ENCODE assay signal across 26 mouse cellular contexts in the genomic region with DNA sequence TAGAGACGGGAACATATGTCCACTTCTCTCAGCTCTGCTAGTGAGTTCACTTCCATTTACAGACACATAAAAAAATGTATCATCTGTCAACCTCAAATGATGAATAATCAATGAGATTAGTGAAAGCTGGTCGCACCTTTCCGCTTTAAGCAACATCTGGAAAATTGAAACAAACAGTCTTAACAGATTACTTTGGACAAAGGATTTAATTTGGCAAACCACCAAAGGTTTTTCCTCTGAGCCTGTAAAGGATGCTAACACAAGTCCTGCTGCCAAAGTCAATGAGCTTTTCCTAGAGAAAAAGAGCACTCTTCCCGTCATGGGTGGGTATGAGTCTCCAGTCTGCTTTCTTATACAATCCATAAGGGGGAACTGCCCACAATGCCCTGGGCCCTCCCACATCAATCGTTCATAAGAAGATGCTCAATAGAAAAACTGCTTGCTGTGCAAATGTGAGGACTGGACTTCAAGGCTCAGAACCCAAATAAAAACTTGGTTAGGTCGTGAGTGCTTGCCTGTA. TPM values are rescaled to one million over a fixed set of nuclear protein-coding genes. Genes with fewer than 3 reads are reported as not detected.
A peak's percentile ranks its signal among the peaks of the same experiment; 100 is the strongest.
DNase-seq lines count a peak whose midpoint lies in the region; ATAC-seq and TF ChIP-seq lines count a peak whose summit lies in the region.
"Had no signal": no experiment of that assay in that cellular context is flagged by ENCODE, and none has a peak within 500 bp of the region (broad histone marks: within the 10 kb centered on the region; RNA-seq: fewer than 3 reads in every experiment).

No protein-coding gene starts in this region.

- peak; percentile 31 to 60 for DNase-seq in heart, adult 18-20 months
- no peak for DNase-seq in heart, postnatal 25 days (ENCODE audit: low spot score)
- DNase-seq in hindbrain, postnatal 0 days (ENCODE audit: low spot score) = peak; percentile 15
- DNase-seq in midbrain, postnatal 0 days (ENCODE audit: low spot score) = peak; percentile 30
- DNase-seq in spleen, adult 18-20 months = no peak
- DNase-seq: adrenal gland, adult 2 months; adrenal gland, postnatal 36 days; B cell, adult 2 months; cerebellum, adult 8-10 months; cerebellum, postnatal 25 days; gastrocnemius, postnatal 10 days; kidney, adult 8-10 months; kidney, postnatal 4 days; lung, postnatal 10 days; thymus, postnatal 4 days had no signal

- H3K9ac ChIP-seq in hindbrain, postnatal 0 days (replicated peaks; ENCODE audit: low read length) = no peak overlapping the region
- no peak overlapping the region for H3K9ac ChIP-seq in hindbrain, embryonic 13.5 days
- no peak overlapping the region for H3K9ac ChIP-seq in midbrain, postnatal 0 days (replicated peaks; ENCODE audit: low read length, poor library complexity, severe bottlenecking)
- H3K9ac ChIP-seq in midbrain, embryonic 13.5 days (replicated peaks) = no peak overlapping the region
- H3K9ac ChIP-seq: embryonic facial prominence, embryonic 15.5 days; limb, embryonic 13.5 days had no signal

- H3K27me3 ChIP-seq in hindbrain, postnatal 0 days (ENCODE audit: insufficient read depth, low read length) = no peaks in the 10 kb centered on the region
- no peaks in the 10 kb centered on the region for H3K27me3 ChIP-seq in hindbrain, embryonic 13.5 days
- no peaks in the 10 kb centered on the region for H3K27me3 ChIP-seq in midbrain, postnatal 0 days (ENCODE audit: insufficient read depth, low read length)
- H3K27me3 ChIP-seq in midbrain, embryonic 13.5 days = no peaks in the 10 kb centered on the region
- H3K27me3 ChIP-seq: embryonic facial prominence, embryonic 15.5 days; limb, embryonic 13.5 days had no signal

- ATAC-seq in hindbrain, postnatal 0 days = no peak
- ATAC-seq in hindbrain, embryonic 13.5 days (ENCODE audit: low FRiP score) = no peak
- ATAC-seq in midbrain, postnatal 0 days (ENCODE audit: low FRiP score) = no peak
- no peak for ATAC-seq in midbrain, embryonic 13.5 days
- ATAC-seq: activated CD4-positive, CD25-positive, alpha-beta regulatory T cell, adult 4 months; intestine, embryonic 16.5 days had no signal

- intact Hi-C loops in heart, postnatal 25 days (cut with DNase I) = no loop called here

- TF ChIP-seq CTCF in hindbrain, postnatal 0 days (IDR thresholded peaks at IDR 0.05; ENCODE audit: low read depth) = no peak
- TF ChIP-seq CTCF in midbrain, postnatal 0 days (IDR thresholded peaks at IDR 0.05) = no peak

- H3K27ac ChIP-seq in hindbrain, postnatal 0 days = no peak overlapping the region
- H3K27ac ChIP-seq in hindbrain, embryonic 13.5 days = no peak overlapping the region
- H3K27ac ChIP-seq in midbrain, postnatal 0 days (ENCODE audit: low read depth, low read length) = no peak overlapping the region
- H3K27ac ChIP-seq in midbrain, embryonic 13.5 days = no peak overlapping the region; the same call in 1 of the 2 replicates
- H3K27ac ChIP-seq: embryonic facial prominence, embryonic 10.5 days; embryonic facial prominence, embryonic 15.5 days; kidney, postnatal 0 days; limb, embryonic 13.5 days had no signal

- no peak overlapping the region for H3K4me3 ChIP-seq in hindbrain, postnatal 0 days (ENCODE audit: low read length)
- no peak overlapping the region for H3K4me3 ChIP-seq in hindbrain, embryonic 13.5 days
- H3K4me3 ChIP-seq in midbrain, postnatal 0 days (ENCODE audit: low read depth, low read length) = no peak overlapping the region
- no peak overlapping the region for H3K4me3 ChIP-seq in midbrain, embryonic 13.5 days (replicated peaks)
- H3K4me3 ChIP-seq: embryonic facial prominence, embryonic 10.5 days; embryonic facial prominence, embryonic 15.5 days; limb, embryonic 13.5 days had no signal

- 0 out of 2 replicates have a peak, but pooled peaks cover 11% of the 10 kb centered on the region for H3K4me1 ChIP-seq in hindbrain, postnatal 0 days (ENCODE audit: insufficient read depth, low read length)
- peaks cover 29% of the 10 kb centered on the region for H3K4me1 ChIP-seq in hindbrain, embryonic 13.5 days (replicated peaks)
- H3K4me1 ChIP-seq in midbrain, postnatal 0 days (ENCODE audit: insufficient read depth, low read length) = no peaks in the 10 kb centered on the region
- peaks cover 38% of the 10 kb centered on the region for H3K4me1 ChIP-seq in midbrain, embryonic 13.5 days (replicated peaks)

- H3K9me3 ChIP-seq in hindbrain, postnatal 0 days (ENCODE audit: low read length) = no peaks in the 10 kb centered on the region
- no peaks in the 10 kb centered on the region for H3K9me3 ChIP-seq in hindbrain, embryonic 13.5 days
- no peaks in the 10 kb centered on the region for H3K9me3 ChIP-seq in midbrain, postnatal 0 days (ENCODE audit: low read length)
- H3K9me3 ChIP-seq in midbrain, embryonic 13.5 days = no peaks in the 10 kb centered on the region
- H3K9me3 ChIP-seq: embryonic facial prominence, embryonic 10.5 days; embryonic facial prominence, embryonic 15.5 days; limb, embryonic 13.5 days had no signal

- no peaks in the 10 kb centered on the region for H3K36me3 ChIP-seq in hindbrain, postnatal 0 days (ENCODE audit: insufficient read depth, low read length)
- no peaks in the 10 kb centered on the region for H3K36me3 ChIP-seq in hindbrain, embryonic 13.5 days
- H3K36me3 ChIP-seq in midbrain, postnatal 0 days (ENCODE audit: insufficient read depth, low read length) = no peaks in the 10 kb centered on the region
- no peaks in the 10 kb centered on the region for H3K36me3 ChIP-seq in midbrain, embryonic 13.5 days
- H3K36me3 ChIP-seq: embryonic facial prominence, embryonic 10.5 days; embryonic facial prominence, embryonic 15.5 days; limb, embryonic 13.5 days had no signal

- H3K4me2 ChIP-seq in hindbrain, postnatal 0 days (ENCODE audit: low read depth, low read length) = no peak overlapping the region
- no peak overlapping the region for H3K4me2 ChIP-seq in hindbrain, embryonic 13.5 days
- H3K4me2 ChIP-seq in midbrain, postnatal 0 days (ENCODE audit: low read depth, low read length, poor library complexity, severe bottlenecking) = no peak overlapping the region
- H3K4me2 ChIP-seq in midbrain, embryonic 13.5 days (replicated peaks) = no peak overlapping the region
- H3K4me2 ChIP-seq: embryonic facial prominence, embryonic 15.5 days; limb, embryonic 13.5 days; liver, embryonic 11.5 days; midbrain, embryonic 11.5 days had no signal

- WGBS in hindbrain, postnatal 0 days = 42% methylated on average over 6 of the region's 6 CpGs
- WGBS in hindbrain, embryonic 13.5 days = 52% methylated on average over 6 of the region's 6 CpGs
- 40% methylated on average over 6 of the region's 6 CpGs for WGBS in midbrain, postnatal 0 days
- WGBS in midbrain, embryonic 13.5 days = 47% methylated on average over 6 of the region's 6 CpGs

RNA-seq across cellular contexts. Expression of gene Lrrc9, which starts 2.6 kb away (rescaled TPM):
- total RNA-seq in heart, adult 18-20 months (2021) = under 1 TPM; 0.08 to 0.47 TPM
- under 1 TPM; 0.05 to 0.17 TPM for total RNA-seq in heart, postnatal 25 days (2021)
- total RNA-seq in hindbrain, postnatal 0 days (2014; rRNA removed) = 3.1 and 3.7 TPM in 2 replicates
- 2.9 and 3.8 TPM in 2 replicates for polyA plus RNA-seq in hindbrain, postnatal 0 days (2015; fragmentation: Nextera tagmentation; extraction: Ambion mirVana)
- 3.6 and 4.1 TPM in 2 replicates for polyA plus RNA-seq in hindbrain, embryonic 13.5 days (2015; fragmentation: Nextera tagmentation; extraction: Ambion mirVana)
- 3.3 and 6.3 TPM in 2 replicates for total RNA-seq in midbrain, postnatal 0 days (2014; rRNA removed)
- polyA plus RNA-seq in midbrain, postnatal 0 days (2015; fragmentation: Nextera tagmentation; extraction: Ambion mirVana) = 3.1 and 3.2 TPM in 2 replicates
- 3.2 and 4.2 TPM in 2 replicates for polyA plus RNA-seq in midbrain, embryonic 13.5 days (2015; fragmentation: Nextera tagmentation; extraction: Ambion mirVana)
- total RNA-seq: neutrophil, adult 5-6 weeks had no signal
- polyA plus RNA-seq: activated CD4-positive, CD25-positive, alpha-beta regulatory T cell, adult 4 months had no signal

RNA-seq across cellular contexts. Expression of gene Rtn1, which starts 30.2 kb away (rescaled TPM):
- 1 to 10 TPM; 2.8 to 4.6 TPM for total RNA-seq in heart, adult 18-20 months (2021)
- 1 to 10 TPM; 3.1 to 5.3 TPM for total RNA-seq in heart, postnatal 25 days (2021)
- total RNA-seq in hindbrain, postnatal 0 days (2014; rRNA removed) = 1,721 and 1,894 TPM in 2 replicates
- 3,263 and 3,445 TPM in 2 replicates for polyA plus RNA-seq in hindbrain, postnatal 0 days (2015; fragmentation: Nextera tagmentation; extraction: Ambion mirVana)
- polyA plus RNA-seq in hindbrain, embryonic 13.5 days (2015; fragmentation: Nextera tagmentation; extraction: Ambion mirVana) = 2,446 and 2,546 TPM in 2 replicates
- total RNA-seq in midbrain, postnatal 0 days (2014; rRNA removed) = 1,958 and 2,696 TPM in 2 replicates
- polyA plus RNA-seq in midbrain, postnatal 0 days (2015; fragmentation: Nextera tagmentation; extraction: Ambion mirVana) = 3,970 and 4,135 TPM in 2 replicates
- 1,917 and 2,038 TPM in 2 replicates for polyA plus RNA-seq in midbrain, embryonic 13.5 days (2015; fragmentation: Nextera tagmentation; extraction: Ambion mirVana)

Comparison
In these comparisons a context has a peak if more than half of its experiments do, and no peak if none do; other contexts are left out.
1. DNase-seq: peak in heart, adult 18-20 months (2 of 2), hindbrain, postnatal 0 days (single experiment) and midbrain, postnatal 0 days (single experiment); none in heart, postnatal 25 days (single experiment) and spleen, adult 18-20 months (0 of 2).
2. RNA of gene Rtn1, which starts 30.2 kb away (total RNA-seq): 1,958 to 2,696 TPM in midbrain, postnatal 0 days and 1,721 to 1,894 TPM in hindbrain, postnatal 0 days; 3.1 to 5.3 TPM in heart, postnatal 25 days and 2.8 to 4.6 TPM in heart, adult 18-20 months; every median in the first group is over 100 times any median in the second.